Mouse (Mus musculus) stomach, postnatal 0 days (tissue): ENCODE data around the gene Iqcn.

Experiments
- CTCF ChIP-seq: IDR thresholded peaks from 2 replicates; pipeline ENCODE4 v1.5.1; 2016; ENCODE audit warnings: antibody characterized with exemption, low read depth, mild to moderate bottlenecking, moderate library complexity
- EP300 ChIP-seq: optimal IDR thresholded peaks from 2 replicates; pipeline ENCODE3; 2016; ENCODE audit warnings: antibody characterized with exemption

- TF ChIP-seq CTCF (no peak), EP300 (no peak)
Measured at GRCm38 (mm10) chr8:70678679-70679078, 24.6 kb upstream of the Iqcn start.
